Mouse (Mus musculus): ENCODE measurements at regions not wholly inside any gene's neighbourhood (a gene's known extent, or its start where the extent isn't known, plus 50 kb on each side); places are given as distances from the start of the nearest gene placed in this dataset.

DNA sequence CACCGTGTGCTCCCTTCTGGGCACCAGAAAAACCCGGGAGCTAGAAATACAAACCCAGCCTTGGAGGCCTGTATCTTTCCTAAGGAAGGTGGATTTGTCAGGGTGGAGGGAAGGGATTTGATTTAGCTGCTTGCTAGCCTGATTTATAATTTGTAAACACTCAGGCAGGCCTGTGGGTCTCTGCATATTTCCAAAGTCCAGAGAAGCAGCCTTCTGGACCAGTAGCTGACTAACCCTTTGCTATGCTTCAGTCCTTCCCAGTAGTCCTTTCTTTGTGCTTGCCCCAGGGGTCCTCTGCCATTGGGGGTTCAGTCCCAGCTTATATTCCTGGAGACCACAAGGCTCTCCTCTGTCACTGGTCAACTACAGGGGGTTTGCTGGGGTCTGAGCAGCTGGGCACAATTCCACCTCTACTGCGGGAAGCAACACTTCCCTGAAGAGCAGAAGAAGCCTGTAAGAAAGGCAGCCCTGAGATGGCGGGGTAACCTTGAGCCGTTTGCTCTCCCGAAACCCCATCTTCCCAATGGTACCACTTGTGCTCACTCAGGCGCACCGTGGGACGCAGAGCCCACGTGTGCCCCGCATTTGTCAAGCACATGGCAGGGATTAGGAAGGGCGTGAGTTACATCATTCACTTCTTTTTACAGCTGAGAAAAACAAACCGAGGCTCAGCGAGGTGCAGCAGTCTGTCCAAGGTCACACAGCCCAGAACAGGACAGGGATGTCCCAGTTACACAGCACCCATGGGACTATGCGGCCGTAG is 85.7 kb downstream of the 1700001O22Rik start:
- no peak for DNase-seq (ENCODE audit: low spot score in 2 of 2)

- no peak for DNase-seq (ENCODE audit: low spot score in 2 of 2)
These were observed 86.6 kb downstream of the 1700001O22Rik start for GRCm38 (mm10) chr2:30716580-30717565.

DNA sequence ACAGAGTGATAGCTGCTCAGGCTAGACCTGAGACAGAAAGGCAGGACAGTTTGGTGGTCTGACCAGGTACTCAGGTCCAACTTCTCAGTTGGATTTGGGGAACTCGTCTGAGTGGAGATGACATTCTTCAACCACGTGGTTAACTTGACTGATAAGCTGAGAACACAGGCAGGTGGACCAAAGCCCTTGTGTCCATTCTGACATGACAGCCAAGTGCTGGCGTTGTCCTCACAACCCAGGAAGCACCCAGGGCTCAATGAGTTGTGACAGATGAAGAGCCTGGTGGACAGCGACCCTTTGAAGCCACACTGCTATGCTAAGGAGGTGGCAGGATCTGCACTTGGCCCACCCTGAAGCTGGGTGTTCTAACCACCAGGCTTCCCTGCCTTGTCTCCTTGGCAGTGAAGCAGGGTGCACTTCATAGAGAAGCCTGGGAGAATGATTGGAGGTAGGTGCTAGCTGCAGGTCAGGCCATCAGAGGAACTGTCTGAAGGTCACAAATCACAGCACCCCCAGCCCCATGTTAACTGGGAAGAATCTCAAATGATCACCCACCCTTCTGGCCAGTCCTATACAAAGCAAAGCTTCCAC is 87.6 kb downstream of the 1700001O22Rik start:
- DNase-seq (ENCODE audit: low spot score in 2 of 2): no peak

DNA sequence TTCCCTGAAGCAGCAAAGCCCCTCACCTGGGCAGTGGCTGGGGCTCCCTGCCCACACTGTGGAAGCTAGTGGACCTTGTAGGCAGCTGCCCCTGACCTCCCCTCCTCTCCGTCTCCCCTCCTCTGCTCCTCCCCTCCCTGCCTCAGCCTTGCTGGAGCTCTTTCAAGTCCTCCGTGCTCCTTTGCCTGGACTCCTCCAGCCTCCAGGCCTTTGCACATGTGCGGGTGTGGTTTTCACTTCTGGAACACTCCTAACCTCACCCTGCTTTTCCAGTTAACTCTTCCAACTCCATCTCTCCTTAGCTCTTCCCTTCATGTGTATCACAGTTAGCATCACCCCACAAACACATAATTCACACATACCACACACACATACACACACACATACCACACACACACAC is 89.9 kb downstream of the 1700001O22Rik start:
- no peak for DNase-seq (ENCODE audit: low spot score in 2 of 2)

- DNase-seq (ENCODE audit: low spot score in 2 of 2): no peak
These were observed 90.5 kb downstream of the 1700001O22Rik start for GRCm38 (mm10) chr2:30712841-30713401.

- DNase-seq (ENCODE audit: low spot score in 2 of 2): peak; percentile 53 to 57
These were observed 91.5 kb downstream of the 1700001O22Rik start for GRCm38 (mm10) chr2:30711853-30712498.

DNA sequence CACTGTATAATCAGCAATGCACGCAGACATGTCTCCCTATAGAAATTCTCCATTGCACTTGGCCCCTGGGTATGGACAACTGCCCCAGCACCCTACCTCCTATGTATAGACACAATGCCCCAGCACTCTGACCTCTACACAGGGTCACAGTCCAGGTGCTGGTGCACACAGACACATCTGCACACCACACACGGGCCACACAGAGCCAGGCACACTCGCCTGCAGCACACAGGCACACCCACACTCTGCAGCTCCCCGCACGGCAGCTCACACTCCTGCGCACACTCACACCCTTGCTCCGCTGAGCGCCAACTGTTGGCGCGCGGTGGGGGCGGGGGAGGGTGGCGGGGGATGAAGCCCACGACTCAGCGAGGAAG is 92.0 kb downstream of the 1700001O22Rik start:
- no peak for DNase-seq (ENCODE audit: low spot score in 2 of 2)

- no peak for DNase-seq (ENCODE audit: low spot score in 2 of 2)
These were observed 92.6 kb downstream of the 1700001O22Rik start for GRCm38 (mm10) chr2:30710895-30711294.

DNA sequence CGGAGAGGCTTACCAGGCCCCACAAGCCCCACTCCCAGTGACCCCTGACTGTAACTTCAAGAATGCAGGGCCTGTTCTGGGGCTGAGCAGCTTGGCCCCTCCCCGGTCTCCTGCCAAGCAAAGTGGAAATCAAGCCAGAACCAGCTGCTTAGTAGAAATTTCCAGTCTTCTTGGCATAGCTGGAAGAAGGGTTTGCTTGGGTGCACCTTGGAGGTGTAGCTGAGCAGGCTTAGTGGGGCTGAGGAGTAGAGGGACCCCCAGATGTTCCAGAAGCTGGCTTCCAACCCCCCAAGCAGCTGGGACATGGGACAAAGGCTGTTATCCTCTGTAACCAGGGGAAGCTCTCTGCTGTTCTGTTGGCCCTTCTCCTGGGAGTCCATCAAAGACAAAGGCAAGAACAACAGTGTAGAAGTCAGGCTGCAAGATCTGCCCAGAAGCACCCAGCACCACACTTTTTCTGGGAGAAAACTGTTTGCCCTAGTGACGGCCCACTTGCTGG is 94.0 kb downstream of the 1700001O22Rik start:
- DNase-seq (ENCODE audit: low spot score in 2 of 2): no peak

DNA sequence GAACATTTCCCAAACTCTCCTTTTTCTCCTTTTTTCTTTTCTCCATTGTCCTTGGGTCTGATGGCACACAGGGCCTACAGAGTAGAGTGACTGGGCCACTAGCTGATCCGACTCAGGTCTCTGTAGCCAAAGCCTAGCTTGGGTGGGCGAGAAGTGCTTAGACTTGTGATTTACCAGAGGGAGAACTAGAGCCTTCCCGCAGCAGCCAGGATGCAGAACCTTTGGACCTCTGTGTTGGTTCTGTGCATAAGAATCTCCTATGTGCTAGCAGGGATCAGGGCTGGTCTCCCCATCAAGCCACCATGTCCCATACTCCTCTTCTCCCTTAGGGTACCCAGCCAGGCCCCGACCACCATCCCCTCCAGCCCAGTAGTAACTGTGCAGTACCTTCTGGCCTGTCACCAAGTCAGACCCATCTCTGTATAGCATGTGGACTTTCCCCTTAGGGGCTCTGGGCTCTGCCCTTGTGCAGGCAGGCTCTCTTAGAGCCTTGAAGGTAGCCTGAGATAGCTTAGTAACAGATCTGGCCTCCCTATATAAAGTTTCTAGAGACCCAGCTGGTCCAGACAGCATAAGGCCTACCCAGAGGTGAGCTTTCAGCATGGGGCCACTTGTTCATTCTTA is 94.6 kb downstream of the 1700001O22Rik start:
- no peak for DNase-seq (ENCODE audit: low spot score in 2 of 2)

GRCm38 (mm10) chr2:30708001-30708683 is 95.3 kb downstream of the 1700001O22Rik start:
- no peak for DNase-seq (ENCODE audit: low spot score in 2 of 2)

- DNase-seq (ENCODE audit: low spot score in 2 of 2): no peak
These were observed 96.1 kb downstream of the 1700001O22Rik start for GRCm38 (mm10) chr2:30707099-30708000.

- DNase-seq (ENCODE audit: low spot score in 2 of 2): no peak
These were observed 97.4 kb downstream of the 1700001O22Rik start for GRCm38 (mm10) chr2:30706036-30706435.

GRCm38 (mm10) chr2:30703308-30703707 is 100.2 kb downstream of the 1700001O22Rik start:
- no peak for DNase-seq (ENCODE audit: low spot score in 2 of 2)

DNA sequence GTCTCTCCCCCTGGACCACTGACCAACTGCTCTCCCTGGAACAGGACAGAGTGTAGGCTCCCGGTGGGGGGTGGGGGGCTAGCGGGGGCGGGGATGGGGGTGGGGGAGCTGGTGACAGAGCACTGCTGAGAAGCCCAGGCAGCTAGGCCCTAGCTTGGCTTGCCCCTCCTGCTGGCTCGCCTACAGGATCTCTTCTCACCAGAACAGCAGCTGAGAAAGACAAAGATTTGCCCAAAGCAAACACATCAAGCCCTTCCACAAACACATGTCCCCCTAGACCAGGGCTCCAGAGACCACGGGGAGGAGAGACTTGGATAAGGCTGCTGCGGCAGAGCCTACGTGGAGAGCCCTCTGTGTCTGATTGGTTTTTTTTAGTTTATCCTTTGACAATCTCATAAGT is 100.8 kb downstream of the 1700001O22Rik start:
- no peak for DNase-seq (ENCODE audit: low spot score in 2 of 2)

- no peak for DNase-seq (ENCODE audit: low spot score in 2 of 2)
These were observed 102.6 kb downstream of the 1700001O22Rik start for GRCm38 (mm10) chr2:30700890-30701289.

DNA sequence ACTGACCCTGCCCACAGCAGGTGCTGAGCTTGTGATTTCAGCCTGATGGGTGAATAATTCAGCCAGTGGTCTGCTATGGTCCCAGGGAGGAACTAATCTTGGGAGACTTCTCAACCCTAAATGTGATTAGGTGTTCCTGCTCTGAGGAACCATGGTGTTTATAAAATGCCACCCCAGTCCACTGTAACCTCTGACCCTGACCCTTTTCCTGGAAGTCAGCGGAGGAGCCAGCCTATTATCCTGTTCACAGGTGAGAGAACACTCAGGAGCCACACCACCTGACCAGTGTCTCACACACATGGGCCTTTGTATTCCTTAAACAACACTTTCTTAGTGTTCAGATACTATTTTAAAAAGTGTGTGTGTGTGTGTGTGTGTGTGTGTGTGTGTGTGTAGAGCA is 103.0 kb downstream of the 1700001O22Rik start:
- no peak for DNase-seq (ENCODE audit: low spot score in 2 of 2)

DNA sequence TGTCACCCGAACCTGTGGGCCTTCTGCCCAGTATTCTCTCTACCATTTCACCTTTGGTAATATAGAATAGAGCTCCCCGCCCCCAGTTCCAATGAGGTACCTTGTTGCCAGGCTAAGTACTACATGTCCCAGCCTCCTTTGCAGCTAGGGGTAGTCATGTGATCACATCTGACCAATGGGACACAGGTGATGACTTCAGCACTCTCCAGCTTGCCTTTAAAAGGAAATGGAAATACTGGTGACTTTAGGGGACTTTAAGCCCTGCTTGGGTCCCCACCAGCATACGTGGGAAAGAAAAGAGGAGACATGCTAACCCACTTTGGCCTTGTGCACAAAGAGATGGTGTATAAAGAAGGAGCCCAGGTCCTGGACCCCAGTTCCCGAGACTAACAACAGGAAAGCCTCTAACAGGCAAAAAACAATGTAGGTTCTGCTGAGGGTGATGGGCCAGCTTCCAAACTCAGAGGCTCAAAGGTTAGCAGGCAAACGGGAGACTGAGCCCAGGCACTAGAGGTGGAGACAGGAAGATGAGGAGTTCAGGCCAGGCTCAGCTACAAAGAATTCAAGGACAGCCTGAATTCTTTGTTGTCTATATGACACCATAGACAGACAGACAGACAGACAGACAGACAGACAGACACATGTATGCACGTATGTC is 103.5 kb downstream of the 1700001O22Rik start:
- DNase-seq (ENCODE audit: low spot score in 2 of 2): peak in 1 of 2 experiments; percentile 58
